Mouse (Mus musculus): Measurements from ENCODE around the gene Orc1. TPM values are rescaled to one million over a fixed set of nuclear protein-coding genes. Genes with fewer than 3 reads are reported as not detected.

Gene Orc1
- polyA plus RNA-seq, 1 experiment from 2014 or later = 17.3 TPM

Other genes starting within 250 kb of the Orc1 start
- gene Shisal2a, start 196.1 kb upstream of the Orc1 start, polyA plus RNA-seq (2015; fragmentation: Nextera tagmentation; extraction: Ambion mirVana) = 0.15 and 0.16 TPM in 2 replicates
- gene Gpx7, start 172.5 kb upstream of the Orc1 start, polyA plus RNA-seq (2015; fragmentation: Nextera tagmentation; extraction: Ambion mirVana) = 9.5 and 10.4 TPM in 2 replicates
- 17.1 and 17.9 TPM in 2 replicates for gene Tut4, start 120.0 kb upstream of the Orc1 start, polyA plus RNA-seq (2015; fragmentation: Nextera tagmentation; extraction: Ambion mirVana)
- 30.6 and 36.8 TPM in 2 replicates for gene Prpf38a, start 87 bp upstream of the Orc1 start, polyA plus RNA-seq (2015; fragmentation: Nextera tagmentation; extraction: Ambion mirVana)
- 8.1 and 9.1 TPM in 2 replicates for gene Cc2d1b, start 40.5 kb downstream of the Orc1 start, polyA plus RNA-seq (2015; fragmentation: Nextera tagmentation; extraction: Ambion mirVana)
- gene 3110021N24Rik, start 140.2 kb downstream of the Orc1 start, polyA plus RNA-seq (2015; fragmentation: Nextera tagmentation; extraction: Ambion mirVana) = 0.06 and 0.11 TPM in 2 replicates
- gene Zfyve9, start 201.4 kb downstream of the Orc1 start, polyA plus RNA-seq (2015; fragmentation: Nextera tagmentation; extraction: Ambion mirVana) = 0.29 and 0.38 TPM in 2 replicates